Mouse (Mus musculus) intestine, postnatal 0 days (tissue): ENCODE measurements at regions not wholly inside any gene's neighbourhood (a gene's known extent, or its start where the extent isn't known, plus 50 kb on each side); places are given as distances from the start of the nearest gene placed in this dataset.

Experiments used
- ATAC-seq: fragments of 200-750 bp; cut with Nextera tagmentation; 2 replicates; pipeline ENCODE4 v1.8.0; 2017; ENCODE audit warnings: mild to moderate bottlenecking, moderate TSS enrichment, moderate library complexity
- H3K27ac ChIP-seq: fragments of 300-500 bp; sonication (generic); 2 replicates; pipeline ENCODE4 v1.5.1; 2014; ENCODE audit warnings: mild to moderate bottlenecking, low read depth, low read length, moderate library complexity
- H3K27me3 ChIP-seq: fragments of 300-500 bp; sonication (generic); replicated peaks from 2 replicates; pipeline ENCODE4 v1.6.1; 2014; ENCODE audit warnings: low read length, mixed read lengths; ENCODE audit not compliant: control insufficient read depth, insufficient read depth
- H3K36me3 ChIP-seq: fragments of 300-500 bp; sonication (generic); 2 replicates; pipeline ENCODE4 v1.6.1; 2014; ENCODE audit warnings: mild to moderate bottlenecking, moderate library complexity; ENCODE audit not compliant: control insufficient read depth, insufficient read depth
- H3K4me1 ChIP-seq: fragments of 300-500 bp; sonication (generic); replicated peaks from 2 replicates; pipeline ENCODE4 v1.6.1; 2014; ENCODE audit warnings: antibody characterized with exemption, low read length, mixed read lengths; ENCODE audit not compliant: control insufficient read depth, insufficient read depth
- H3K4me2 ChIP-seq: fragments of 300-500 bp; sonication (generic); replicated peaks from 2 replicates; pipeline ENCODE4 v1.6.1; 2014; ENCODE audit warnings: low read depth, mild to moderate bottlenecking, moderate library complexity
- H3K4me3 ChIP-seq: fragments of 300-500 bp; sonication (generic); 2 replicates; pipeline ENCODE4 v1.5.1; 2014; ENCODE audit warnings: low read depth, low read length
- H3K9ac ChIP-seq: fragments of 300-500 bp; sonication (generic); 2 replicates; pipeline ENCODE4 v1.6.1; 2014; ENCODE audit warnings: mild to moderate bottlenecking, low read depth, low read length
- H3K9me3 ChIP-seq: fragments of 300-500 bp; sonication (generic); 2 replicates; pipeline ENCODE4 v1.6.1; 2016; ENCODE audit warnings: mixed run types; ENCODE audit not compliant: control insufficient read depth
- CTCF ChIP-seq: sonication (generic); IDR thresholded peaks from 2 replicates; pipeline ENCODE4 v1.5.1; 2016; ENCODE audit warnings: low read depth, mild to moderate bottlenecking, control low read depth, antibody characterized with exemption, moderate library complexity
- WGBS: fragments of 180-500 bp; shearing (Covaris S2); extraction: QIAGEN DNeasy Blood & Tissue Kit; methylation state at CpG from one replicate; pipeline ENCODE4 v1.1.7; 2014; 5-methylcytosine and 5-hydroxymethylcytosine counted together

GRCm38 (mm10) chr6:99874852-99875251 lies 148.7 kb upstream of the Prok2 start:
- H3K9me3 ChIP-seq, result no peaks in the 10 kb centered on the region
- no peaks in the 10 kb centered on the region for H3K27me3 ChIP-seq
- H3K9ac ChIP-seq, result no peak overlapping the region
- H3K36me3 ChIP-seq, result no peaks in the 10 kb centered on the region
- no peak overlapping the region for H3K4me2 ChIP-seq
- no peak for ATAC-seq
- no peak for TF ChIP-seq CTCF
- no peaks in the 10 kb centered on the region for H3K4me1 ChIP-seq
- no peak overlapping the region for H3K4me3 ChIP-seq
- 76% methylated on average over 4 of the region's 4 CpGs for WGBS
- H3K27ac ChIP-seq, result no peak overlapping the region

- no peak for ATAC-seq
These were observed 147.8 kb upstream of the Prok2 start for GRCm38 (mm10) chr6:99874029-99874428.

GRCm38 (mm10) chr6:99866061-99866460 lies 139.9 kb upstream of the Prok2 start:
- Histone ChIP-seq H3K27me3 (no peaks in the 10 kb centered on the region), H3K4me2 (no peak overlapping the region), H3K9me3 (no peaks in the 10 kb centered on the region), H3K36me3 (no peaks in the 10 kb centered on the region), H3K27ac (no peak overlapping the region), H3K4me1 (no peaks in the 10 kb centered on the region), H3K9ac (no peak overlapping the region), H3K4me3 (no peak overlapping the region)
- TF ChIP-seq CTCF, result no peak
- ATAC-seq, result no peak
- WGBS, result 53% methylated on average over 9 of the region's 9 CpGs

More at GRCm38 (mm10) chr6:99874029-99874428, 147.8 kb upstream of the Prok2 start:
- no peak for TF ChIP-seq CTCF
- Histone ChIP-seq H3K27me3 (no peaks in the 10 kb centered on the region), H3K27ac (no peak overlapping the region), H3K4me2 (no peak overlapping the region), H3K36me3 (no peaks in the 10 kb centered on the region), H3K9ac (no peak overlapping the region), H3K9me3 (no peaks in the 10 kb centered on the region), H3K4me3 (no peak overlapping the region), H3K4me1 (no peaks in the 10 kb centered on the region)
- 44% methylated on average over 4 of the region's 4 CpGs for WGBS

- Histone ChIP-seq H3K9ac (no peak overlapping the region), H3K9me3 (no peaks in the 10 kb centered on the region), H3K27me3 (no peaks in the 10 kb centered on the region), H3K4me1 (no peaks in the 10 kb centered on the region), H3K4me3 (no peak overlapping the region), H3K36me3 (no peaks in the 10 kb centered on the region), H3K4me2 (no peak overlapping the region), H3K27ac (no peak overlapping the region)
- peak; percentile 63 for TF ChIP-seq CTCF
- ATAC-seq, result no peak
- WGBS, result 48% methylated on average over 3 of the region's 3 CpGs
These were observed 138.8 kb upstream of the Prok2 start for GRCm38 (mm10) chr6:99864949-99865348.

GRCm38 (mm10) chr6:99863418-99863817 lies 137.2 kb upstream of the Prok2 start:
- Histone ChIP-seq H3K27me3 (no peaks in the 10 kb centered on the region), H3K4me2 (no peak overlapping the region), H3K36me3 (no peaks in the 10 kb centered on the region), H3K9ac (no peak overlapping the region), H3K9me3 (no peaks in the 10 kb centered on the region), H3K4me1 (no peaks in the 10 kb centered on the region), H3K27ac (no peak overlapping the region), H3K4me3 (no peak overlapping the region)
- WGBS, result 69% methylated on average over 9 of the region's 9 CpGs
- no peak for TF ChIP-seq CTCF
- no peak for ATAC-seq

- Histone ChIP-seq H3K27me3 (no peaks in the 10 kb centered on the region), H3K4me3 (no peak overlapping the region), H3K4me2 (no peak overlapping the region), H3K27ac (no peak overlapping the region), H3K36me3 (no peaks in the 10 kb centered on the region), H3K4me1 (no peaks in the 10 kb centered on the region), H3K9ac (no peak overlapping the region), H3K9me3 (no peaks in the 10 kb centered on the region)
- no peak for ATAC-seq
- 80% methylated on average over 6 of the region's 6 CpGs for WGBS
- TF ChIP-seq CTCF, result no peak
These were observed 131.2 kb upstream of the Prok2 start for GRCm38 (mm10) chr6:99857411-99857810.

GRCm38 (mm10) chr6:99853716-99854115 lies 127.5 kb upstream of the Prok2 start:
- no peaks in the 10 kb centered on the region for H3K4me1 ChIP-seq
- no peaks in the 10 kb centered on the region for H3K9me3 ChIP-seq
- no peak for ATAC-seq
- no peak overlapping the region for H3K27ac ChIP-seq
- TF ChIP-seq CTCF, result peak; percentile 45
- no peaks in the 10 kb centered on the region for H3K36me3 ChIP-seq
- H3K9ac ChIP-seq, result no peak overlapping the region
- H3K27me3 ChIP-seq, result no peaks in the 10 kb centered on the region
- 43% methylated on average over 3 of the region's 3 CpGs for WGBS
- H3K4me3 ChIP-seq, result no peak overlapping the region
- H3K4me2 ChIP-seq, result no peak overlapping the region
